Mouse (Mus musculus): ENCODE results near the gene Pi4k2a. TPM values are rescaled to one million over a fixed set of nuclear protein-coding genes. Genes with fewer than 3 reads are reported as not detected.

Gene Pi4k2a
- polyA plus RNA-seq, 2 experiments: 8.6 to 9.1 TPM

DNA sequence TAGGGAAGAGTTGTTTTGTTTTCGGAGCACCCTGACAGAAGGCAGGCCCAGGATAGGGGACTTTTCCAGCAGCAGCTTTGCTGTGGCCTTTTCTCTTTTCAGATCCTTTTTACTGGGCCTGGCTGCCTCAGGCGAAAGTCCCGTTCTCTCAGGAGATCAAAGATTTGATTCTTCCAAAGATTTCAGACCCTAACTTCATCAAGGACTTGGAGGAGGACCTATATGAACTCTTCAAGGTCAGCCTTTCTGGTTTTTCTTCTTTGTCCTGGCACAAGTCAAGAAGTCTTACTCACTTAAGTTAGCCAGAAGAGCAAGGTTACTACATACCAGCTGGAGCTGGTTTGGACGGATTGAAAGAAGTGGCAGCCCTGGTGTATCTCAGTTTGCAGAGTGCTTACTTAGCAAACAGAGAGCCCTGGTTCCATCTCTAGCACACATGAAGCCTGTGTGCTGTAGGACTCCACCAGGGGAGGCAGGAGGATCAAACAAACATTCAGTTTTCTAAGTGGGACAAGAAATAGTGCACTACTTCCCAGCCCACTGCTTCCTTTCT, 25.6 kb downstream of the Pi4k2a start:
- Histone ChIP-seq H3K9ac (replicated peaks) (no peak overlapping the region), H3K4me2 (ENCODE audit: low read depth) (no peak overlapping the region), H3K4me3 (ENCODE audit: insufficient read depth in 1 of 2, low read depth in 2 of 2, low read length in 2 of 2) (no peak overlapping the region), H3K27me3 (ENCODE audit: control insufficient read depth, insufficient read depth, low read length) (no peaks in the 10 kb centered on the region), H3K4me1 (replicated peaks; ENCODE audit: control insufficient read depth in 2 of 2, insufficient read depth in 2 of 2, low read length in 1 of 2) (no peaks in the 10 kb centered on the region), H3K36me3 (replicated peaks; ENCODE audit: control insufficient read depth, insufficient read depth, low read depth) (peaks cover 3% of the 10 kb centered on the region; the same call in 1 of the 2 replicates), H3K9me3 (ENCODE audit: control insufficient read depth, low read length) (no peaks in the 10 kb centered on the region), H3K27ac (no peak overlapping the region)
- ATAC-seq (ENCODE audit: insufficient read depth) (no peak), DNase-seq (ENCODE audit: low read depth in 3 of 3, low spot score in 3 of 3) (no peak)
- no peak for TF ChIP-seq CTCF (IDR thresholded peaks at IDR 0.05; ENCODE audit: low read depth)
- no peak for TF ChIP-seq EP300 (IDR thresholded peaks at IDR 0.05; ENCODE audit: low read depth)
- 72% methylated on average over 4 of the region's 4 CpGs for WGBS (ENCODE audit: insufficient replicate concordance)

DNA sequence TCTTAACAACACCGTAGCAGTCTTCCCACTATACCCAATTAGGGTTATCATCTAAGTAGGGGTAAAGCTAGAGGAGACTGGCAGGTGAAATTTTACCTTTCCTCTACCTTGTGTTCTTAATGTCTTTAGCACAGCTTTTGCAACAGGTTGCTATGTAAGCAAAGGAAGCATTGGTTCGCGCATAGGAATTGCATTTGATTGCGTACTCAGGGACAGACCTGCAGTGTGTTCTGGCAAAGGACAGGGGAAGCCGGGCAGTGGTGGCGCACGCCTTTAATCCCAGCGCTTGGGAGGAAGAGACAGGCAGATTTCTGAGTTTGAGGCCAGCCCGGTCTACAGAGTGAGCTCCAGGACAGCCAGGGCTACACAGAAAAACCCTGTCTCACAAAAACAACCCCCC, 27.9 kb downstream of the Pi4k2a start:
- ATAC-seq (ENCODE audit: insufficient read depth) (no peak), DNase-seq (ENCODE audit: low read depth in 3 of 3, low spot score in 3 of 3) (no peak)
- H3K4me3 ChIP-seq (ENCODE audit: insufficient read depth in 1 of 2, low read depth in 2 of 2, low read length in 2 of 2): no peak overlapping the region
- peaks cover 7% of the 10 kb centered on the region for H3K36me3 ChIP-seq (replicated peaks; ENCODE audit: control insufficient read depth, insufficient read depth, low read depth)
- 78% methylated on average over 9 of the region's 9 CpGs for whole genome bisulfite sequencing (ENCODE audit: insufficient replicate concordance)
- TF ChIP-seq CTCF (IDR thresholded peaks at IDR 0.05; ENCODE audit: low read depth) (no peak), EP300 (IDR thresholded peaks at IDR 0.05; ENCODE audit: low read depth) (no peak)
- no peaks in the 10 kb centered on the region for H3K9me3 ChIP-seq (ENCODE audit: control insufficient read depth, low read length)
- no peak overlapping the region for H3K27ac ChIP-seq
- no peaks in the 10 kb centered on the region for H3K4me1 ChIP-seq (replicated peaks; ENCODE audit: control insufficient read depth in 2 of 2, insufficient read depth in 2 of 2, low read length in 1 of 2)
- no peak overlapping the region for H3K9ac ChIP-seq (replicated peaks)
- no peak overlapping the region for H3K4me2 ChIP-seq (ENCODE audit: low read depth)
- no peaks in the 10 kb centered on the region for H3K27me3 ChIP-seq (ENCODE audit: control insufficient read depth, insufficient read depth, low read length)

DNA sequence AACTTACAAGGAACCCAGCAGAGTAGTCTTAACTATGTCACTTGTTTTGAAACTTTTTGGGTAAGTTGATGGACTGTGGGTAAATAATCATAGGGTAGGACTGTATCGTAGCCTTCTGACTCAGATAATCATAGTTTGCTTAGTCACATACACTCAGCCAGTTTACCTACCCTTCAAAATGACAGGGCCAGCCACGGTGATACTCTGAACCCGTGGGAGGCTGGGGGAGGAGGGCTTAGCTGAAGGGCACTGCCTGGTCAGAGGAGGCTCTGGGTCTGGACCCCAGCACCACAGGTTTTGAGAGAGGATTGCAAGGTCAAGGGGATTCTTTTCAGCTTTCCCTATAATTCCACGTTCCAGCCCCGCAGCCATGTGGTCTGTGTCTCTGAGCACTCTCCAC, 28.3 kb downstream of the Pi4k2a start:
- Histone ChIP-seq H3K4me2 (ENCODE audit: low read depth) (no peak overlapping the region), H3K4me3 (ENCODE audit: insufficient read depth in 1 of 2, low read depth in 2 of 2, low read length in 2 of 2) (no peak overlapping the region), H3K27ac (no peak overlapping the region), H3K27me3 (ENCODE audit: control insufficient read depth, insufficient read depth, low read length) (no peaks in the 10 kb centered on the region), H3K9me3 (ENCODE audit: control insufficient read depth, low read length) (no peaks in the 10 kb centered on the region), H3K9ac (replicated peaks) (no peak overlapping the region), H3K36me3 (replicated peaks; ENCODE audit: control insufficient read depth, insufficient read depth, low read depth) (peaks cover 7% of the 10 kb centered on the region), H3K4me1 (replicated peaks; ENCODE audit: control insufficient read depth in 2 of 2, insufficient read depth in 2 of 2, low read length in 1 of 2) (no peaks in the 10 kb centered on the region)
- WGBS (ENCODE audit: insufficient replicate concordance): 56% methylated on average over 5 of the region's 5 CpGs
- TF ChIP-seq EP300 (IDR thresholded peaks at IDR 0.05; ENCODE audit: low read depth) (no peak), CTCF (IDR thresholded peaks at IDR 0.05; ENCODE audit: low read depth) (no peak)
- DNase-seq (ENCODE audit: low read depth in 3 of 3, low spot score in 3 of 3) (no peak), ATAC-seq (ENCODE audit: insufficient read depth) (peak; percentile 61)

DNA sequence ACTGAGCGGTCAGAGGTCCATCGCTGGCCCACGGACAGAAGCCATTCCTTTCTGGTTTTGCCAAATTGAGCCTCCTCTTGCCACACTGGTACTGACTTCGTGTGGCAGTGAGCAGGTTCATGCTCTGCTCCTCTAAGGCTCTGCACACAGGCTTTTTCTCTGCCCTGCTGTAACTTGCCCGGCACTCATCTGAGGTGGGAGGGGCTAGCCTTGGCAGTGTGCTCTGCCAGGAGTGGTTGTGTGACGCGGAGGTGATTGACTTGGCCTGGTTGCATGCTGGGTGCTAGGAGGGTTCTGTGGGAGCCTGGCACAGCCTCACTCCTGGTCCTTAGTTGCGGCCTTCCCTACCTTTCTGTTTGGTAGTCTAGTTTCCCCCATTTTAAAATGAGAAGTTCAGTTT, 30.2 kb downstream of the Pi4k2a start:
- no peak for ATAC-seq (ENCODE audit: insufficient read depth)
- Histone ChIP-seq H3K4me1 (replicated peaks; ENCODE audit: control insufficient read depth in 2 of 2, insufficient read depth in 2 of 2, low read length in 1 of 2) (no peaks in the 10 kb centered on the region), H3K4me2 (ENCODE audit: low read depth) (no peak overlapping the region), H3K4me3 (ENCODE audit: insufficient read depth in 1 of 2, low read depth in 2 of 2, low read length in 2 of 2) (no peak overlapping the region), H3K27me3 (ENCODE audit: control insufficient read depth, insufficient read depth, low read length) (no peaks in the 10 kb centered on the region), H3K36me3 (replicated peaks; ENCODE audit: control insufficient read depth, insufficient read depth, low read depth) (peaks cover 4% of the 10 kb centered on the region), H3K9me3 (ENCODE audit: control insufficient read depth, low read length) (no peaks in the 10 kb centered on the region), H3K27ac (no peak overlapping the region), H3K9ac (replicated peaks) (no peak overlapping the region)
- TF ChIP-seq CTCF (IDR thresholded peaks at IDR 0.05; ENCODE audit: low read depth) (no peak), EP300 (IDR thresholded peaks at IDR 0.05; ENCODE audit: low read depth) (no peak)
- DNase-seq (ENCODE audit: low read depth in 3 of 3, low spot score in 3 of 3): no peak
- 77% methylated on average over 8 of the region's 8 CpGs for WGBS (ENCODE audit: insufficient replicate concordance)

DNA sequence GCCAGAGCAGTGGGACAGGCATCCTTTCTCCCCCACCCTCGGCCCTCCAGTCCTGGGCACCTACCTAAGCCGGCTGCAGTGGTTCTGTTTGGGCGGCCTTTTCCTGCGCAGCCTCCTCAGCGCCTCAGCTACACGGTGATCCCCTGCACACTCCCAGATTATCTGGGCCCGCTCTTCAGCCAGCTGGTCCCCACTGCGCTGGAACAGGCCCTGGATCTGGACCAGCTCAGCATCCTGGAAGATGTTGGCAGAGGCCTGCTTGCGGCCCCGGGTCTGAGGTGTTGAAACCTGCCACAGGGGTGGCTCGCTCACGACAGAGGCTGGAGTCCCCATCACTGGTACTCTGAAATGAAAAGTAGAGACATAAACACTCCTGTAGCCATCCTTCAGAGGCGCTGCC, 34.4 kb downstream of the Pi4k2a start:
- Histone ChIP-seq H3K36me3 (replicated peaks; ENCODE audit: control insufficient read depth, insufficient read depth, low read depth) (peaks cover 4% of the 10 kb centered on the region), H3K4me2 (ENCODE audit: low read depth) (no peak overlapping the region), H3K4me3 (ENCODE audit: insufficient read depth in 1 of 2, low read depth in 2 of 2, low read length in 2 of 2) (no peak overlapping the region), H3K9ac (replicated peaks) (no peak overlapping the region), H3K9me3 (ENCODE audit: control insufficient read depth, low read length) (no peaks in the 10 kb centered on the region), H3K27me3 (ENCODE audit: control insufficient read depth, insufficient read depth, low read length) (no peaks in the 10 kb centered on the region), H3K4me1 (replicated peaks; ENCODE audit: control insufficient read depth in 2 of 2, insufficient read depth in 2 of 2, low read length in 1 of 2) (peaks cover 6 to 11% of the 10 kb centered on the region in 2 experiments; a peak in 3 of 4 replicates), H3K27ac (no peak overlapping the region)
- ATAC-seq (ENCODE audit: insufficient read depth): no peak
- 79% methylated on average over 13 of the region's 13 CpGs for WGBS (ENCODE audit: insufficient replicate concordance)
- DNase-seq (ENCODE audit: low read depth in 3 of 3, low spot score in 3 of 3): no peak
- no peak for TF ChIP-seq CTCF (IDR thresholded peaks at IDR 0.05; ENCODE audit: low read depth)
- no peak for TF ChIP-seq EP300 (IDR thresholded peaks at IDR 0.05; ENCODE audit: low read depth)
